Mouse (Mus musculus): ENCODE results near the gene Immp2l.

Gene Immp2l

GRCm38 (mm10) chr12:41047085-41047766, 23.3 kb downstream of the Immp2l start:
- DNase-seq (ENCODE audit: low read depth, low spot score) = no peak

GRCm38 (mm10) chr12:41050945-41051344, 27.1 kb downstream of the Immp2l start:
- DNase-seq (ENCODE audit: low read depth, low spot score) = no peak

- no peak for DNase-seq (ENCODE audit: low read depth, low spot score)
Observed at GRCm38 (mm10) chr12:41052897-41053296, 29.0 kb downstream of the Immp2l start.

GRCm38 (mm10) chr12:41054006-41054791, 30.3 kb downstream of the Immp2l start:
- no peak for DNase-seq (ENCODE audit: low read depth, low spot score)

- DNase-seq (ENCODE audit: low read depth, low spot score) = no peak
Observed at GRCm38 (mm10) chr12:41055941-41056340, 32.1 kb downstream of the Immp2l start.

- no peak for DNase-seq (ENCODE audit: low read depth, low spot score)
Observed at GRCm38 (mm10) chr12:41063281-41063680, 39.4 kb downstream of the Immp2l start.

GRCm38 (mm10) chr12:41081843-41082242, 58.0 kb downstream of the Immp2l start:
- no peak for DNase-seq (ENCODE audit: low read depth, low spot score)

GRCm38 (mm10) chr12:41084370-41085089, 60.6 kb downstream of the Immp2l start:
- DNase-seq (ENCODE audit: low read depth, low spot score) = no peak

GRCm38 (mm10) chr12:41089931-41090366, 66.1 kb downstream of the Immp2l start:
- peak; percentile 13 for DNase-seq (ENCODE audit: low read depth, low spot score)

GRCm38 (mm10) chr12:41090771-41091170, 66.9 kb downstream of the Immp2l start:
- DNase-seq (ENCODE audit: low read depth, low spot score) = no peak

GRCm38 (mm10) chr12:41091316-41091715, 67.4 kb downstream of the Immp2l start:
- no peak for DNase-seq (ENCODE audit: low read depth, low spot score)

GRCm38 (mm10) chr12:41096045-41096444, 72.2 kb downstream of the Immp2l start:
- DNase-seq (ENCODE audit: low read depth, low spot score) = no peak

GRCm38 (mm10) chr12:41097406-41097805, 73.5 kb downstream of the Immp2l start:
- peak; percentile 44 for DNase-seq (ENCODE audit: low read depth, low spot score)

GRCm38 (mm10) chr12:41109011-41109410, 85.1 kb downstream of the Immp2l start:
- DNase-seq (ENCODE audit: low read depth, low spot score) = no peak

- DNase-seq (ENCODE audit: low read depth, low spot score) = no peak
Observed at GRCm38 (mm10) chr12:41111456-41111855, 87.6 kb downstream of the Immp2l start.

- no peak for DNase-seq (ENCODE audit: low read depth, low spot score)
Observed at GRCm38 (mm10) chr12:41112137-41112536, 88.2 kb downstream of the Immp2l start.

GRCm38 (mm10) chr12:41118358-41118757, 94.5 kb downstream of the Immp2l start:
- no peak for DNase-seq (ENCODE audit: low read depth, low spot score)

- DNase-seq (ENCODE audit: low read depth, low spot score) = no peak
Observed at GRCm38 (mm10) chr12:41119657-41120056, 95.8 kb downstream of the Immp2l start.

GRCm38 (mm10) chr12:41123207-41123606, 99.3 kb downstream of the Immp2l start:
- no peak for DNase-seq (ENCODE audit: low read depth, low spot score)

GRCm38 (mm10) chr12:41134885-41135284, 111.0 kb downstream of the Immp2l start:
- DNase-seq (ENCODE audit: low read depth, low spot score) = no peak

- DNase-seq (ENCODE audit: low read depth, low spot score) = no peak
Observed at GRCm38 (mm10) chr12:41159543-41159942, 135.7 kb downstream of the Immp2l start.

GRCm38 (mm10) chr12:41167802-41168201, 143.9 kb downstream of the Immp2l start:
- DNase-seq (ENCODE audit: low read depth, low spot score) = no peak

All from mesoderm, embryonic 11.5 days (tissue).